Mouse (Mus musculus) layer of hippocampus, postnatal 10 days (tissue): ENCODE data around the gene Adgrl2. TPM values are rescaled to one million over a fixed set of nuclear protein-coding genes. Genes with fewer than 3 reads are reported as not detected.

Experiments
- DNase-seq, 2 experiments: peaks; one replicate each; pipeline ENCODE4 v3.0.0; 2021; ENCODE audit warnings: low spot score in 2 of 2
- total RNA-seq, 2 experiments: library from RNA; stranded (reverse); gene quantifications; 2 replicates each; pipeline ENCODE4 v1.2.3; 2021

The Adgrl2 gene
- total RNA-seq, 2 experiments from 2014 or later: 92.4 to 107 TPM

DNA sequence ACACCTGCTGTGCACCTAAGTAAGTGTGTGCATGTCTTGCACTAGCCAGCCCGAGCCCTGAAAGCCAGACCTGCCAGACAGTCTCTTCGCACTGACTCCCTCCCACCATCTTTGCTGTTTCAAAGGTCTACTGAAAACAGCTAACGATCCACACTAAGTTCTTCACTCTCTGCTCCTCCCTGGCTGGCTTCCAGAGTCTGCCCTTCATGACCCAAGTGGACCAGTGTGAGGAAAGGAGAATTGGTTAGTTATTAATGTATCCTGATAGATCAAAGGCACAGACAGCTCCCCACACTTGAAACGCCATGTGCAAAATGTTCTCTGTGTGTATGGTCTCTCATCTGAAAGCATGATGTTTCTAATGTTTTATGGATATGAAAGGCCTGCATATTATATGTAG, 103.4 kb downstream of the Adgrl2 start:
- DNase-seq: no peak

DNA sequence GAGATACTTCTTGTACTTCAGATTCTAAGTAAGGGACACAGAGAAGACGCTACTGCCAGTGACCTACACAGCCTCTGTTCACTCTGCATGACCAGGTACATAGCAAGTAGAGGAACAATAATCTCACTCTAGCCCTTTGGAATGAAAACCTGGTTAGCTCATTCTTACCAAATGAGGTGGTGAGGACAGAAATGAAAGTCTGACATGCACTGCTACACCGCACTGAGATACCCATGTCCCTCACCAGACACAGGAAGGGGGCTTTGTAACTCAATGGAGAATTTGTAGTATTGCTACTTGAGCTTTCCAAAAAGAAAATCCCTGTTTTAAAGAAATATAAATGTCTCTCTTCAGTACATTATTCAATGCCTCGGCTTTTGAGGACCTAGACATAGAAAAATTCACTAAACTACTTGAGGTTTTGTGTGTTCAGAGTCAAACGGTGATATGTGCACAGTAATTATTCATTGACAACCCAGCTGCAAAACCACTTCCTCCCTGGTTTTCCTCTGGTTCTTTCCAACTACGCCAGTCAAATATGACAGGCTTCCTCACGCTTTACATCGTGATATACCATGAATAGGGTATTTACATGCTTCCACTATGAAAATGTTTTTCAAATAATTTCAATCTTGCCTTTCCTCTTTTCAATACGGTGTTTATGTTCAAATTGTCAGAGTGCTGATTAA, 104.2 kb downstream of the Adgrl2 start:
- no peak for DNase-seq

DNA sequence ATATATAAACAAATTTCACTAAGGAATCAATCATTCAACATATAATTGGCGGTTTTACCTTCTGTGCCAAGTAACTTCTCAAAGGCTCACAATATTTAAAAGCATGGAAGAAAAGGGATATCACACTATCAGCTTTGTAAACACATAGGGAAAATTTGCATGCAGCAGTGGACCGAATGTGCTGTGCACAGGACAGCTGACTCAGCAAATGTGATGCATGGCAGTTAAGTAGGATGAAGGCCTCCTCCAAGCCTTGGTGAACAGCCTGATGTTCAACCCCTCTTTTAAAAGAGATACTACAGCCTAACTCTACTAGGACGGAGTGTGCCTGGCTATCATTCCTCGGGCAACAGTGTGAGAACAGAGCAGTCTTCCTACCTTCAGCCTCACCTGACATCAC, 105.2 kb downstream of the Adgrl2 start:
- DNase-seq: no peak

- DNase-seq: no peak
Observed at GRCm38 (mm10) chr3:148881431-148881830, 108.9 kb downstream of the Adgrl2 start.

DNA sequence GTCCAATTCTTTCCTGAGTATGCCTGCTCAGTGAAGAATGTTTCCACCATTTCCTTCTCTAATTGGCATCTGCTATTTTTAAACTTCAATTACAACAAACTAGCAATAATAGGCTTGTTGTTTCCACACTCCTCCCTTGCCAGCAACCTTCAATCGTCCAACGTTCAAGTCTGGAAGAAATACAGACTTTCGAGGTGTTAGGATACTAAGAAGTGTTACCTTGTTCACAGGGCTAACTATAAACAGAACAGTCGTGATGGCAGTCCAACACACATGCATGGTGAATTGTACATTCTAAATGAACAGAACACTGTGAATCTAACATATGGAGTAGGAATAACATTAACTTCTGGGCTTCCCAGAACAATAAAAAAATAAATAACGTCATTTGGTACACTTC, 117.8 kb downstream of the Adgrl2 start:
- no peak for DNase-seq

DNA sequence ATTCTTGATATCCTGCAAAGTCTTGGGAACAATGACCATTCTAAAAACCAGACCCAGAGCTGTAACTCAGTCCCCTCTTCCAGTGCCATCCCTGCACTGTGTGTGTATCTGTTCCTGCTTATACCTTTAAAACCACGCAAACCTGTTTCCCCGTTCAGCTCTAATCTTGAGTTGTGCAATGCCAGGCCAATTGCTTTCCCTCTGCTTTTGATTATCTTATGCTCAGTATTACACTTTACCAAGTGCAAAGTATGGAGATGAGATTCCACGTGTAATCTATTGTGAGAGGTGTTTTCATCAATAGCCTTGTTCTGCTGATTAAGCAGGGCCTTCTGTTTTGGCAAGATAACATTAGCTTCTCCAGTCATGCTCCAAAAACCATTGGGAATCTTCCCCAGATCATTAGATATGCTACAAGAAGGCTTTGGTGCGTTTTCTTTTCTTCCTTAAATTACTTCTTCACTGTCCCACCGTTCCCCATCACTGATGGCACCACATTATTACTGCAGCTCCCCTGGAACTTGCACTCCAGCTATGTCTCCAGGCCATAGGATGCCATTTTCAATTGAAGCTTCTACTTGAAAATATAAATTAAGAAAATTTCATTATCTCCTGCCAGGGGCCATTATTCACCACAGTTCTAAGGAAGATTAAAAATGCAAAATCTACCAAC, 118.4 kb downstream of the Adgrl2 start:
- DNase-seq: no peak

GRCm38 (mm10) chr3:148867618-148868017, 122.7 kb downstream of the Adgrl2 start:
- DNase-seq: no peak

GRCm38 (mm10) chr3:148866633-148867032, 123.7 kb downstream of the Adgrl2 start:
- DNase-seq: no peak

DNA sequence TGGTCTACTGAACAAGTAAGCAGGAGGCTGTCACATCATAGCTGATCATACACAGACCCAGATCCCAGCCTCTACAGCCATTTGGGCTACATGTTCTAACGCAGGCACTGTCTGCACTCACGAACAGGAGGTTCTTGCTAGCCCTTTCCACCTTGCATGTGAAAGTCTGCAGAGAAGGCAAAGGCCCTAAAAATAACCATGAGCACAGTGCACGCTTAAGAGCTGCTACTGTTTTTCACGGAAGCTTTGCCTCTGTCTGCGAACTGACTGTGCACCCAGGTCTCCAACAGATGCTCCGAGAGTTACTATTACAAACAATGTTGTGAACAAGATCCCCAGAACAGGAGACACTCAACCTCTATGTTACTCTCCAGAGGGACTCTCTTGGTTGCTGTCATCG, 124.3 kb downstream of the Adgrl2 start:
- DNase-seq: no peak

DNA sequence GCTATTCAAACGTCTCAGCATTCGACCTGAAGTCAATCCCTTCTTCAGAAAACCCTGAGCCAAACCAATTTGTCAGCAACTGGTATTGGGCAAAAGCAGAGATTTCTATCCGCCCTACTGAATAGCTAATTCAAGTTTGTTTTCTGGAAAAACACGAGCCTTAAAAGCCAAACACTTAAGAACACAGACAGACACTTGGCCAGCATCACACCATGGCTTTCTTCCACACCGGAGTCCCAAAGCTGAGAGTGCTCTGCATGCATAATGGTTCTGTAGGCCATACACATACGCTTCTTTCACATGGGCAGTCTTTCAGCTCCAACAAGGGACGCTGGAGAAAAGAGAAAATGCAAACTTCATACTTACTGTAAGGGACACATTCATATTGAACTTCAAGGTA, 125.1 kb downstream of the Adgrl2 start:
- no peak for DNase-seq

- no peak for DNase-seq
Observed at GRCm38 (mm10) chr3:148861860-148862259, 128.5 kb downstream of the Adgrl2 start.

GRCm38 (mm10) chr3:148854306-148854910, 135.9 kb downstream of the Adgrl2 start:
- DNase-seq: no peak

DNA sequence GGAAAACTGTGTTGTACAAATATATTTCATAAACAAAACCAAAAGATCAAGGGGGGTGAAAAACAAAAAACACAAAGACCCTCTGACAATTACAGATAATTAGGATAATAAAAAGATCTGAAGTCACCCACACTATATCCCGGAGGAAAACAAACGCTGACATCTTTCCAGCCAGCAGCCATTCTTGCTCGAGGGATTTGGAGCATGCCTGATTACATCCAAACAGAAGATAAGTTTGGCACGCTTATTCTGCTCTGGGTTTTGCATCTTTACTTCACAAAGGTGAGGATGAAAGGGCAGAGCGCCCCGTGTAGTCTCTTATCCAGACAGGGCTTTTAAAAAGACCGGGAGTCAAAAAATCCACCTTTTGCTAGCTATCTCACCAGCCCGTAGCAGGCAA, 137.0 kb downstream of the Adgrl2 start:
- DNase-seq: no peak

DNA sequence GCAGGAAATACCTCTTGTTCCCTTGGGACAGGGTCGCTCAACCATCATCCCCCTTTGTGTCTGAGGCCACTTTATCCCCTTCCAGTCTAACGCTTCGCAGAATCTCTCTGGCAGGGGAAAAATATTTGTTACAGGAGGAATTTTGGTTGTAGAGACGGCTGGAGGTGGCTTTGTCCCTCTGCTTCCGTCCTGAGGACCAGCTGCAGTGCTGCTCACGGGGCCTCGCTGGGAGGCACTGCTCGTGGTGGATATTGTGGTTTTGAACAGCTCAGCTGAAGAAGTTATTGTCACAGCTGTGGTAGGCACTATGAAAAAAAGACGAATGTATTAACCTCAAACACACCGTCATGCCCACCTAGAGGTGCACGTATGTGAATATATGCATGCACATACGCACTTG, 137.8 kb downstream of the Adgrl2 start:
- no peak for DNase-seq

DNA sequence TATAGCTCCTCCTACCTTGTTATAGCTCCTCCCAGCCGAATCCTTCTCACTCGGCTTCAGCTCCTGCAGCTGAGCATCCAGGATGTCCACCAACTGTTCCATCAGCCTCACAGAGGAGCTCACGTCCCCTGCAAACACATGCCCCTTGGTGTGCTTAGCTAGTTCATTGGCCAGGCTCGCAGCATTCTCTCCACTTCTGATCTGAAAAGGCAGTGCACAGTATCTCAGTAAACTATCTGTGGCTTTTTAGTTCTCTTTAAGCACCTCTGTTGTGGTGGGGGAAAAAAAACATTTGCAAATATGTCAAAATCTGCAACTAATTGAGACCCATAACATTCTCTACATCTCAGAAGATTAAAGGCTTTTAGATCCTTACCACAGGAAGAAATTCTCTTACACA, 139.5 kb downstream of the Adgrl2 start:
- DNase-seq: no peak

DNA sequence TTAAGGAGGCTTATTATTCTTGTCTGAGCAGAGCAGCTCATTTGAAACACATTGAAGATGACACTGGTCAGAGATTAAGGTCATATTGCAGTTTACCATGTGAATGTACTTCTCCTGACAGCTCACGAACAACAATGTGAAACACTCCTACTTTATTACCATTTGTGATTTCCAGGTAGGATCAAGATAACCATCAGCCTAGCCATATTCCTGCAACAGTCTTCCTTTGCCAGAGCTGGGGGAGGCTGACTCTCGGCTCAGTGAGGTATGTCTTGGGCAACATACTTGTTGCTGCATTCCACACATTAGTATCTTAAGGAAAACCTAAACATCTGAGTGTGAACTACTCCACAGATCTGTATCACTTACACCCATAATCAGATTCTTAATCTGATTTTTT, 142.0 kb downstream of the Adgrl2 start:
- no peak for DNase-seq

DNA sequence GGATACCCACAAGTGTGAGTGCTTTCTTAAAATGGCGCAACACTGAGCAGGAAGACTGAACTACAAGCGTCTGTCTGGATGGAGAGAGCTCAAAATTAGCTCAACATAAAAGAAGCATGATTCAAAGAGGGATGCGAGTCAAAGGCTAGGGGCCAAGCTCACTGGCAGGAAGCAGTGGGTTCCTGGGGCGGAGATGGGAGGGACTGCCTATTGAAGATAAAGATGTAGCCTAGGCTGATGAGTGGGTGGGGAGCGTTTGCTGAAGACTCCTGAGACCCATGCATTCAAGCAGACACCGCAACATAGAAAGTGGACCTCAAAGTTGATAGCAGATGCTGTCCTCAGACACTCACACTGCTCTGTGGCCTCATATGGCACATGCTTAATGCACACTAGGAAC, 146.2 kb downstream of the Adgrl2 start:
- no peak for DNase-seq

GRCm38 (mm10) chr3:148842533-148842932, 147.8 kb downstream of the Adgrl2 start:
- no peak for DNase-seq

DNA sequence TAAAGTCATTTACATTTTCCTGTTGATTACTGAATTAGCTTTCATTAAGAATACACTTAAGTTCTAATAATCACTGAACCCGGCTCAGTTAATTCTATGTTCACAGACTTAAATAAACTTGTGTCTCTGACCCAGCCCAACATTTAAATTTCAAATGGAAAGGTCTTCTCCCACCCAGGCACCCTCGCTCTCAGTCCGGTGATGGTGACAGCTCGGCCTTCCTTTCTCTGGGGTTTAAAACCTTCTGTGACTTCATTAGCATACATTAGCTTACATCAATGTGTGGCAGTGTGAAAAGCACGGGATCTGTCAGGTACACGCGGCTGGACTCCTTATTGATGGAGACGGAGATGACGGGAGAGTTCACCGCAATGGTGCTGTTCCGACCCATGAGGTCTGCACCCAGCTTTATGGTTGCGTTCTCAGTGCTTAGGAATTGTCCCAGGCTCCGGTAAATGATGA, 151.5 kb downstream of the Adgrl2 start:
- DNase-seq: no peak

DNA sequence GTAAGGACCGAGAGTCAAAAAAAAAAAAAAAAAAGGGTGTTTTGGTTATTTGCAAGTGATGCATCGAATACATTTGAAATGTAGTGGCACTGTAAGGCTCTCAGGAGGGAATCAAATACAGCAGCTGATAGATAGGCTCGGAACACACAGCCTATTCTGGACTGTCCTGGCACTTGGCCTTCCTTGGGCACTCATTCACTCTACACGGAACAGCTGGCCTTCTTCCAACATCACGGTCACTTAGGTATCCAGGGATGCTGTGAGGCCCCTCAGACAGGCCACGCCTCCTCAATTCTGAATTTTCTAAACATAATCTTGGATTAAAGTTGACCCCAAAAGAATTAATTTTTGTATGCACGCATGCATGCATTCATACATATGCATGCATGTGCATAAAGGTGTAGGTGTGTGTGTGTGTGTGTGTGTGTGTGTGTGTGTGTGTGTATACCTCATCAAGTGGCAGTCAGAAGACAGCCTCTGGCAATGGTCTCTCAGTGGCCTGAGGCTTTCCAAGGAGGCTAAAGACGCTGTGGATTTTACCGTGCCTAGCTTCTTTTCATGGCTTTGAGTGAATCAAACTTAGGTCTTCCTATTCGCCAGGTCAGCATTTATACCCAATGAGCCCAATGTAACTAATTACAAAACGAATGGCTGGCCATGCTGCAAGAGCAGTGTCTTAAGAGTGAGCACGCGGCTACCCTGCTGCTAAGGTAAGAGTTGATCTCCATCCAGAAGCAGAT, 152.1 kb downstream of the Adgrl2 start:
- no peak for DNase-seq

DNA sequence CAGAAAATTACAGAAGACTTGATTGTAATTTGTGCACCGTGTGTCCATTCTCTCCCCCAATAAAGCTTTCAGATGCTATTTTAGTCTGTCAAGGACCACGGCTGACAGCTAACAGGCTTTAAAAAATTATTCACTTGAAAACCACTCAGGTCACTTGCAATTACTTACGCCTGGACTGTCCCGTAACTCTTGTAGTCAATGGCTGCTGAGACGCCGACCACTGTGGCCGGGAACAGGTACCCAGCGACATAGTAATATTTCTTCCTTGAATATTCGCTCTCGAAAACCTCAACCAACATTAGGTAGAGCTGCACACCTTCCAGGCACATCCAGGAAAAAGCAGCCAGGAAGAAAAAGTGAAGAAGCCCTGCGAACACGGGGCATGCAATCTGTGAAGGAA, 155.2 kb downstream of the Adgrl2 start:
- no peak for DNase-seq
